35 mouse cellular contexts compared by ENCODE assay signal in genomic region chr10:19578001-19578400, GRCm38 (mm10). TPM values are rescaled to one million over a fixed set of nuclear protein-coding genes. Genes with fewer than 3 reads are reported as not detected.
DNase-seq lines count a peak whose midpoint lies in the region; ATAC-seq lines count a peak whose summit lies in the region.
"Had no signal": no experiment of that assay in that cellular context is flagged by ENCODE, and none has a peak within 500 bp of the region (broad histone marks: within the 10 kb centered on the region; RNA-seq: fewer than 3 reads in every experiment).

No protein-coding gene starts in this region.

- H3K27me3 ChIP-seq in lung, embryonic 15.5 days, result no peaks in the 10 kb centered on the region
- H3K27me3 ChIP-seq: CH12.LX; embryonic facial prominence, embryonic 12.5 days; kidney, embryonic 15.5 days; limb, embryonic 13.5 days had no signal

- ATAC-seq in lung, embryonic 15.5 days (ENCODE audit: borderline replicate concordance, extremely low read depth, low FRiP score, low TSS enrichment), result no peak

- DNase-seq in lung, postnatal 4 days, result no peak
- peak; percentile 61 to 77 for DNase-seq in CD8-positive naive resting alpha-beta T cell, adult 2 months (ENCODE audit: low read depth in 2 of 2, low spot score in 2 of 2)
- peak; percentile 92 for DNase-seq in induced T-regulatory cell, adult 2 months (ENCODE audit: low read depth)
- no peak for DNase-seq in right cerebral cortex, postnatal 36 days (ENCODE audit: low spot score in 2 of 2)
- no peak for DNase-seq in adrenal gland, adult 18-20 months (ENCODE audit: low spot score in 2 of 2)
- DNase-seq in adrenal gland, adult (ENCODE audit: inconsistent age in 2 of 2, low spot score in 1 of 2), result no peak
- DNase-seq: cerebellum, adult 8-10 months; embryo, embryonic 11 days; gastrocnemius, postnatal 25 days; heart, adult 18-20 months; heart, postnatal 36 days; kidney, adult 18-20 months had no signal

- H3K36me3 ChIP-seq in lung, embryonic 15.5 days, result no peaks in the 10 kb centered on the region
- H3K36me3 ChIP-seq: embryonic facial prominence, embryonic 12.5 days; kidney, embryonic 15.5 days; limb, embryonic 13.5 days had no signal

- H3K4me1 ChIP-seq in lung, embryonic 15.5 days, result peaks cover 5% of the 10 kb centered on the region; the same call in 1 of the 2 replicates
- H3K4me1 ChIP-seq: kidney, embryonic 15.5 days had no signal

- no peaks in the 10 kb centered on the region for H3K9me3 ChIP-seq in lung, embryonic 15.5 days
- H3K9me3 ChIP-seq: embryonic facial prominence, embryonic 12.5 days; kidney, embryonic 15.5 days; limb, embryonic 13.5 days had no signal

- H3K27ac ChIP-seq in lung, embryonic 15.5 days, result no peak overlapping the region
- H3K27ac ChIP-seq: embryonic facial prominence, embryonic 12.5 days; hindbrain, embryonic 14.5 days; kidney, embryonic 15.5 days; layer of hippocampus, adult 2 months; limb, embryonic 13.5 days had no signal

- no peak overlapping the region for H3K9ac ChIP-seq in lung, embryonic 15.5 days
- H3K9ac ChIP-seq: embryonic facial prominence, embryonic 12.5 days; hindbrain, embryonic 14.5 days; kidney, embryonic 15.5 days; limb, embryonic 13.5 days had no signal

- H3K4me2 ChIP-seq in lung, embryonic 15.5 days, result 0 out of 2 replicates have a peak overlapping the region, but pooled peaks have one; percentile 4
- H3K4me2 ChIP-seq: embryonic facial prominence, embryonic 12.5 days; heart, embryonic 11.5 days; hindbrain, embryonic 14.5 days; kidney, embryonic 15.5 days; liver, embryonic 11.5 days had no signal

- no peak overlapping the region for H3K4me3 ChIP-seq in lung, embryonic 15.5 days
- H3K4me3 ChIP-seq: embryonic facial prominence, embryonic 12.5 days; kidney, embryonic 15.5 days; layer of hippocampus, adult 2 months; limb, embryonic 13.5 days had no signal

- 67% methylated on average over 6 of the region's 6 CpGs for WGBS in lung, embryonic 15.5 days

RNA-seq across cellular contexts. Expression of gene Ifngr1, which starts 13.7 kb away (rescaled TPM):
- 73.0 and 77.3 TPM in 2 replicates for polyA plus RNA-seq in lung, embryonic 15.5 days (2015; fragmentation: Nextera tagmentation; extraction: Ambion mirVana)
- 10 to 100 TPM; 51.3 to 56.1 TPM for total RNA-seq in adrenal gland, adult 18-20 months (2021)

RNA-seq across cellular contexts. Expression of gene Il22ra2, which starts 43.8 kb away (rescaled TPM):
- 0.15 TPM in 1 of 2 replicates, not detected in the other for polyA plus RNA-seq in lung, embryonic 15.5 days (2015; fragmentation: Nextera tagmentation; extraction: Ambion mirVana)
- total RNA-seq in adrenal gland, adult 18-20 months (2021), result not detected
- total RNA-seq: adrenal gland, postnatal 4 days; ES-E14; gastrocnemius, postnatal 25 days; heart, postnatal 36 days; layer of hippocampus, adult 2 months; layer of hippocampus, postnatal 14 days; left cerebral cortex, adult 8-10 months; left cerebral cortex, postnatal 36 days had no signal
- polyA plus RNA-seq: embryonic facial prominence, embryonic 12.5 days; forebrain, embryonic 14.5 days; heart, embryonic 11.5 days; heart, embryonic 16.5 days; hindbrain, embryonic 14.5 days; intestine, embryonic 14.5 days; kidney, embryonic 15.5 days; limb, embryonic 13.5 days; liver, embryonic 11.5 days; liver, embryonic 16.5 days; lung, embryonic 16.5 days; midbrain, embryonic 14.5 days; stomach, embryonic 14.5 days; testis, adult 2 months; urinary bladder, adult 2 months had no signal

Comparison
In these comparisons a context has a peak if more than half of its experiments do, and no peak if none do; other contexts are left out.
1. DNase-seq: peak in CD8-positive naive resting alpha-beta T cell, adult 2 months (2 of 2) and induced T-regulatory cell, adult 2 months (single experiment); none in lung, postnatal 4 days (0 of 2), right cerebral cortex, postnatal 36 days (0 of 2), adrenal gland, adult 18-20 months (0 of 2) and adrenal gland, adult (0 of 2).